Mouse (Mus musculus): Measurements from ENCODE around the gene Cenpo. TPM values are rescaled to one million over a fixed set of nuclear protein-coding genes. Genes with fewer than 3 reads are reported as not detected.

Gene Cenpo
- polyA plus RNA-seq, 1 experiment from 2014 or later: 9.0 TPM

DNA sequence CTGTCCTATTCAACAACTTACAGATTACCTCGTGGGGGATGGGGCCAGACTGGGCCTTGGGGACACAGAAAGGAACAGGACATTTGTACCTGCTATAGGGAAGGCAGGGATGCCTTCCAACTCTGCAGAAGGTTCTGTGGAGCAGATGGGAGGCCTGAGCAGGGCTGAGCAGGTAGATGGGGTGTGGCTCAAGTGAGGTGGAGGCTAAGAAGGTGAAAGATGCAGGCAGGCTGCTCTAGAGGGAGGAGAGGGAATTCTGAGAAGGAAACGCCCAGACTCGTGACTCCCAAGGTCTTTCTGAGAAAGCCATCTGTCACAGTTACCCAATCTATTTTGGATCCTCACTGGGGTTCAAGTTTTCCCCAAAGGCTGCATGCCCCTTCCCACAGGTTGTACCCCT lies 67.1 kb downstream of the Cenpo start:
- no peaks in the 10 kb centered on the region for H3K27me3 ChIP-seq
- H3K9me3 ChIP-seq: no peaks in the 10 kb centered on the region
- WGBS: 74% methylated on average over 3 of the region's 3 CpGs
- H3K4me1 ChIP-seq (replicated peaks): no peaks in the 10 kb centered on the region
- H3K27ac ChIP-seq: no peak overlapping the region
- H3K4me3 ChIP-seq: no peak overlapping the region
- no peak overlapping the region for H3K9ac ChIP-seq
- H3K36me3 ChIP-seq: no peaks in the 10 kb centered on the region
- no peak overlapping the region for H3K4me2 ChIP-seq
- ATAC-seq (ENCODE audit: low FRiP score): no peak

DNA sequence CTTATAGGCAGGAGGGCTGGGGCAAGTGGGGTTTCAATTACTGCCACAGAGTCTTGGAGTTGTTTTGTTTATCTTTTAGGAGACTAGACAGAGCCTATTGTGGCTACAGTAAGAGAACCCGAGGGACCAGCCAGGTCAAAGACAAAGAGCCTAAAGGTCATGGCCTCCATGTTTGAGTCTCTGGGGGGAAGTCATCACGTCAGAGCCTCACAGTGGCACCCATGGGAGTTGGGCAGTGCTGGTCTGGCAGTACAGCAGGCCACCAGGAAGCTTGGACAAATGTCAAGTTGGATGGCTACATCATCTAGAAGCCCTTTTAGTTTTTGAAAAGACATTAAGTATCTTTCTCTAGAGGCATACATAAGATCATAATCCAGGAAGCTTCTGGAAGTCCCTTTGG lies 71.2 kb downstream of the Cenpo start:
- Histone ChIP-seq H3K4me3 (no peak overlapping the region), H3K27me3 (no peaks in the 10 kb centered on the region), H3K9ac (no peak overlapping the region), H3K4me1 (replicated peaks) (no peaks in the 10 kb centered on the region), H3K9me3 (no peaks in the 10 kb centered on the region), H3K27ac (no peak overlapping the region), H3K4me2 (no peak overlapping the region), H3K36me3 (no peaks in the 10 kb centered on the region)
- 35% methylated on average over 2 of the region's 2 CpGs for WGBS
- ATAC-seq (ENCODE audit: low FRiP score): no peak

DNA sequence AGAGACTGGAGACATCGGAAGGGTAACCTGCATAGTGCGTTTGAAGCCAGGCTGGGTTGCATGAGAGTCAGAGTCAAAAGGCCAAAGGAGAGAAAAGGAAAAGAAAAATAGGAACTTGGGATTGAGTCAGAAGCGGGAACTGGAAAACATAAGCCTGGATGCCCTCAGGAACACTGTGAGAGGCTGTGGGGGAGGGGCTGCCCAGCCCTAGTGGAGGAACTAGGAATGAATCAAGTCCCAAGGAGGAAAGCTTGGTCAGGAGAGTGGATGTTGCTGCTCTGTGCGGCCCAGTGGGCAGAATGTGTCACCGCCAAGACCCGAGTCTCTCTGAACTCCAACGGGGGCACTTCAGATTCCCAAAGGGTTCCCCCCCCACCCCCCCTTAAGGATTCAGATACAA lies 73.8 kb downstream of the Cenpo start:
- Histone ChIP-seq H3K36me3 (no peaks in the 10 kb centered on the region), H3K27ac (no peak overlapping the region), H3K4me3 (no peak overlapping the region), H3K4me1 (replicated peaks) (no peaks in the 10 kb centered on the region), H3K4me2 (no peak overlapping the region), H3K9ac (no peak overlapping the region), H3K27me3 (no peaks in the 10 kb centered on the region), H3K9me3 (no peaks in the 10 kb centered on the region)
- no peak for ATAC-seq (ENCODE audit: low FRiP score)
- WGBS: 72% methylated on average over 7 of the region's 7 CpGs

DNA sequence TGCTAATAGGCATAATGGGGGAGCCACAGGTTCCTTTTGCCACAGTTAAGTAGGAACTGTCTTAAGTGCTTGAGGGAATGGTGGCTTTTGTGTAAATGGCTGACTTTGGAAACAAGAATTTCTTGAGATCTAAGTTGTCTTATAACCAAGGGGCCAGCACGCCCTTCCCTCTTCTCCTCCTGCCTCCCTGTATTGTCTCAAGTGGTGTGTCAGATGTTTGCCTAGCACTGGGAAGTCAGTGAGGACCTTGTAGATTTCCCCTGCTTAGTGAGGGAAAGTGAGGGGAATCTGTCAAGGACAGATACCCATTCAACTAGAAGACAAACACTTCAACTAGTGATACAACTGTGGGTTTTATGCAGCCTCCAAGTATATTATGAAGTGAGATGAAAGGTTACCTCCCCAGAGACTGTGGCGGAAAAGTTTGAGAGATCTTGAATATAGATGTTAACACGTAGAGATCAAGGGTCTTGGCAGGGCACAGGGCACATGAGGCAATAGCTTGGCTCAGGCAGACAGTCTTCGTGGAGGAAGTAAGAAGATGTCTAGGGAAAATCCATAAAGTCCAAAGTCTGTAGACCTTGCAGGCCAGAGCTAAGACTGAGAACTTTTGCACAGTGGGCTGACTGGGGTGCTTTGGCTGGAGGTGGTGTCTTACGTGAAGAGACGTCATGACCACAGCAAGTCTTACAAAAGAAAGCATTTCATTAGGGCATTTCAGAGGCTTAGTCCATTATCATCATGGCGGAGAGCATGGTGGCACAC lies 75.0 kb downstream of the Cenpo start:
- H3K4me2 ChIP-seq: no peak overlapping the region
- H3K27ac ChIP-seq: no peak overlapping the region
- no peak for ATAC-seq (ENCODE audit: low FRiP score)
- no peaks in the 10 kb centered on the region for H3K4me1 ChIP-seq (replicated peaks)
- H3K4me3 ChIP-seq: no peak overlapping the region
- 93% methylated on average over 7 of the region's 7 CpGs for WGBS
- no peak overlapping the region for H3K9ac ChIP-seq
- H3K36me3 ChIP-seq: no peaks in the 10 kb centered on the region
- H3K27me3 ChIP-seq: no peaks in the 10 kb centered on the region
- no peaks in the 10 kb centered on the region for H3K9me3 ChIP-seq

DNA sequence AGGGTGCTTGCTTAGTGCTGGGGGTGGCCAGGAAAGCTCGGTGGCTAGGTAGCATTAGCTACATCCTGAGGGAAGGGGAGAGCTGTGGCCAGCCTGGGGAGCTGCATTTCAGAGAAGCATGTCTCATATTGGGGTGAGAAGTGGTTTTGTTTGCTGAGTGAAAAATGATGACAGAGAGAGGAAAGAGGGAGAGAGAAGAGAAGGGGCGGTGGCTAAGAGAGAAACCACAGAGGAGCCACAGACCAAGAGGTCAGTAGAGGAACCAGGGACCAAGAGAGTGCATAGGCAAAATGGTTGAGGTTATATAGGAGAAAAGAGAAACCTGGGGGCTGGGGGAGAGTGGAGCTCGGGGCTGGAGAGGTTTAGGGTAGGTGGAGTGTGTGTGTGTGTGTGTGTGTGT lies 75.9 kb downstream of the Cenpo start:
- H3K4me2 ChIP-seq: no peak overlapping the region
- no peaks in the 10 kb centered on the region for H3K9me3 ChIP-seq
- H3K27ac ChIP-seq: no peak overlapping the region
- H3K4me1 ChIP-seq (replicated peaks): no peaks in the 10 kb centered on the region
- H3K36me3 ChIP-seq: no peaks in the 10 kb centered on the region
- ATAC-seq (ENCODE audit: low FRiP score): no peak
- 91% methylated on average over 3 of the region's 3 CpGs for WGBS
- no peaks in the 10 kb centered on the region for H3K27me3 ChIP-seq
- no peak overlapping the region for H3K9ac ChIP-seq
- no peak overlapping the region for H3K4me3 ChIP-seq

DNA sequence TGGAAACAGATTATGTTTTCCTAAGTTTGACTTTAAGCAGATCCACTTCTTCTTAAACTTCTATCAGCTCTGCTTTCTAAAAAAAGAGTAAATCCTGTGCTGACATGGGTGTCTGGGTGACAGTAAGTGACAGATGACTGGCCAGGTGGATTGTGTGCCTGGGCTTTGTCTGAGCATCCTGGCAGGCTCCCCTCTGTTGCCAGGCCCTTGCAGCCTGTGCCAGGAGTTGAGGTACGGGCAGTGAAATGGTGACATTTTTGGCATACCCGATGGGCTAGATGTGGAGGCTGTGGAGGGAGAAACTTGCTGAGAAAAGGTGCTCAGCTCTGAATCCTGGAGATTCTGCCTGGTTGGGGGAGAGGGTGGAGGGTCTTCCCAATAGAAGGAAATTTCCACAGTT lies 76.6 kb downstream of the Cenpo start:
- WGBS: 91% methylated on average over 2 of the region's 2 CpGs
- H3K4me2 ChIP-seq: no peak overlapping the region
- H3K27ac ChIP-seq: no peak overlapping the region
- H3K9me3 ChIP-seq: no peaks in the 10 kb centered on the region
- ATAC-seq (ENCODE audit: low FRiP score): no peak
- no peak overlapping the region for H3K4me3 ChIP-seq
- no peaks in the 10 kb centered on the region for H3K36me3 ChIP-seq
- H3K4me1 ChIP-seq (replicated peaks): no peaks in the 10 kb centered on the region
- H3K9ac ChIP-seq: no peak overlapping the region
- H3K27me3 ChIP-seq: no peaks in the 10 kb centered on the region

DNA sequence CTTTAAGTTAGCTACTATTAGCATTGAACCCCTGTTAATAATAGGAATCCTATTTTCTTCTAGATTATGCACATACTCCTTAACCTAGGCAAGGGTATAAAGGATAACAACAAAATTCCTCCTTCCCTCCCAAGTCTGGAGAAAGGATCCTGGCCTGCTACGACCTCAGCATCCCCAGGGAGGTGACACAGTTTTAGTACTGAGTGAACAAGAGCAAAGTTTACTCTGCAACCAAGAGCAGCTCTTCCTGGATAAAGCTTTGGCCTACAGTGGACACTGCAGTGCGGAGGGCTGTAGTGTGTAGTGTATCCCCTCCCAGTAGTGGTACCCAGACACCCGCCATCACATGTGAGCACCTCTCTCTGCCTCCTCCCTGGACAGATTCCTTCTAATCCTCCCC lies 82.1 kb downstream of the Cenpo start:
- H3K36me3 ChIP-seq: no peaks in the 10 kb centered on the region
- H3K4me3 ChIP-seq: no peak overlapping the region
- no peaks in the 10 kb centered on the region for H3K27me3 ChIP-seq
- H3K27ac ChIP-seq: no peak overlapping the region
- H3K9ac ChIP-seq: no peak overlapping the region
- WGBS: 81% methylated on average over 3 of the region's 3 CpGs
- ATAC-seq (ENCODE audit: low FRiP score): no peak
- no peaks in the 10 kb centered on the region for H3K4me1 ChIP-seq (replicated peaks)
- no peak overlapping the region for H3K4me2 ChIP-seq
- no peaks in the 10 kb centered on the region for H3K9me3 ChIP-seq

DNA sequence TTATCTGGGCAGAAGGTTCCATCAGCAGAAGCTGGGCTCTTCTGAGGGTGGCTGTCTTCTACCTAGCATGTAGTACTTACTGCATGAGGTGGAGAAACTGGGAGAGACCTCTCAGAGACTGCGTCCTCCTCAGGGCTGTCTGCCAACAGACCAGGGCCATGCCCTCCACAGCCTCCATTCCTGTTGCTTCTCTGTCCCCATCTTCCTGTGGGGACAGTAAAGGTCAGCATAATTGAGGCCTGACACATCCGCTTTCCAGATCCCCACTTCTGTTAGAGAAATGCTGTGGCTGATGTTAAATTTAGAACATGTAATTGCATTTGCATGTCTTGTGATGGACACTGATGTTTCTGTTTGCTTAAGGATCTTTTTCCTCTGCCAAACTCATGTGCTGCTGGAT lies 83.2 kb downstream of the Cenpo start:
- H3K9ac ChIP-seq: no peak overlapping the region
- H3K4me3 ChIP-seq: no peak overlapping the region
- 88% methylated on average over 2 of the region's 2 CpGs for WGBS
- H3K4me1 ChIP-seq (replicated peaks): no peaks in the 10 kb centered on the region
- no peak for ATAC-seq (ENCODE audit: low FRiP score)
- H3K27ac ChIP-seq: no peak overlapping the region
- H3K36me3 ChIP-seq: no peaks in the 10 kb centered on the region
- no peaks in the 10 kb centered on the region for H3K27me3 ChIP-seq
- no peaks in the 10 kb centered on the region for H3K9me3 ChIP-seq
- no peak overlapping the region for H3K4me2 ChIP-seq

Other genes starting within 250 kb of the Cenpo start
- 36.2 and 38.2 TPM in 2 replicates for gene Efr3b, start 195.4 kb downstream of the Cenpo start, polyA plus RNA-seq (2015; fragmentation: Nextera tagmentation; extraction: Ambion mirVana)
- gene Dnajc27, start 151.7 kb downstream of the Cenpo start, polyA plus RNA-seq (2015; fragmentation: Nextera tagmentation; extraction: Ambion mirVana): 14.7 and 14.8 TPM in 2 replicates
- 7.0 and 7.1 TPM in 2 replicates for gene Adcy3, start 101.2 kb downstream of the Cenpo start, polyA plus RNA-seq (2015; fragmentation: Nextera tagmentation; extraction: Ambion mirVana)
- gene Ptrhd1, start 267 bp downstream of the Cenpo start, polyA plus RNA-seq (2015; fragmentation: Nextera tagmentation; extraction: Ambion mirVana): 6.1 and 6.5 TPM in 2 replicates
- 10.3 and 11.5 TPM in 2 replicates for gene Ncoa1, start 242.9 kb upstream of the Cenpo start, polyA plus RNA-seq (2015; fragmentation: Nextera tagmentation; extraction: Ambion mirVana)